Mouse (Mus musculus) small intestine, adult 2 months (tissue): ENCODE measurements around the gene Kank3.

Experiments used
- CTCF ChIP-seq: fragments of 200-500 bp; IDR thresholded peaks from 2 replicates; pipeline ENCODE4 v1.5.1; 2012; ENCODE audit warnings: low read depth, mild to moderate bottlenecking, control low read depth, inconsistent platforms, low read length, moderate library complexity, mixed read lengths; ENCODE audit not compliant: insufficient replicate concordance, insufficient read length; ENCODE audit errors: extremely low read depth
- POLR2A ChIP-seq: fragments of 200-500 bp; IDR thresholded peaks from 2 replicates; pipeline ENCODE4 v1.6.1; 2012; ENCODE audit warnings: low read depth, mild to moderate bottlenecking, control low read depth, inconsistent platforms, low read length, moderate library complexity

GRCm38 (mm10) chr17:33848139-33848538 lies 37.8 kb downstream of the Kank3 start:
- TF ChIP-seq CTCF (no peak), POLR2A (no peak)
